Mouse (Mus musculus): ENCODE results near the gene Tef.

The Tef gene

GRCm38 (mm10) chr15:81849104-81849503 lies 46.9 kb downstream of the Tef start:
- no peak for DNase-seq (ENCODE audit: low spot score)

GRCm38 (mm10) chr15:81850718-81851117 lies 48.5 kb downstream of the Tef start:
- DNase-seq (ENCODE audit: low spot score), result no peak

- DNase-seq (ENCODE audit: low spot score), result no peak
These were observed 49.2 kb downstream of the Tef start for GRCm38 (mm10) chr15:81851375-81851774.

GRCm38 (mm10) chr15:81852411-81853000 lies 50.3 kb downstream of the Tef start:
- no peak for DNase-seq (ENCODE audit: low spot score)

- DNase-seq (ENCODE audit: low spot score), result no peak
These were observed 50.9 kb downstream of the Tef start for GRCm38 (mm10) chr15:81853081-81853480.

- peak; percentile 94 for DNase-seq (ENCODE audit: low spot score)
These were observed 54.0 kb downstream of the Tef start for GRCm38 (mm10) chr15:81856030-81856790.

- DNase-seq (ENCODE audit: low spot score), result peak; percentile 32
These were observed 54.9 kb downstream of the Tef start for GRCm38 (mm10) chr15:81856938-81857723.

- peak; percentile 57 for DNase-seq (ENCODE audit: low spot score)
These were observed 55.5 kb downstream of the Tef start for GRCm38 (mm10) chr15:81857724-81858116.

- peak; percentile 92 for DNase-seq (ENCODE audit: low spot score)
These were observed 55.9 kb downstream of the Tef start for GRCm38 (mm10) chr15:81858138-81858516.

GRCm38 (mm10) chr15:81858517-81859329 lies 56.5 kb downstream of the Tef start, which contains the start of gene Tob2:
Tob2 (minus strand) TSS chr15:81858796.
- DNase-seq (ENCODE audit: low spot score), result peak; percentile 42

GRCm38 (mm10) chr15:81859330-81860255 lies 57.4 kb downstream of the Tef start:
- DNase-seq (ENCODE audit: low spot score), result peak; percentile 89

- no peak for DNase-seq (ENCODE audit: low spot score)
These were observed 58.4 kb downstream of the Tef start for GRCm38 (mm10) chr15:81860471-81861135.

GRCm38 (mm10) chr15:81864238-81864637 lies 62.0 kb downstream of the Tef start:
- no peak for DNase-seq (ENCODE audit: low spot score)

- no peak for DNase-seq (ENCODE audit: low spot score)
These were observed 67.8 kb downstream of the Tef start for GRCm38 (mm10) chr15:81869985-81870384.

GRCm38 (mm10) chr15:81871604-81872261 lies 69.5 kb downstream of the Tef start, which contains the start of gene Phf5a:
Phf5a (minus strand) TSS chr15:81871911.
- DNase-seq (ENCODE audit: low spot score), result peak; percentile 99

GRCm38 (mm10) chr15:81872262-81873136 lies 70.3 kb downstream of the Tef start, which contains the start of gene Aco2:
Aco2 (plus strand) TSS chr15:81872309.
- DNase-seq (ENCODE audit: low spot score), result peak; percentile 100
